Mouse (Mus musculus): ENCODE results near the gene Vash1. TPM values are rescaled to one million over a fixed set of nuclear protein-coding genes. Genes with fewer than 3 reads are reported as not detected.

Gene Vash1
- polyA plus RNA-seq, 1 experiment from 2014 or later, result 5.5 TPM

- Histone ChIP-seq H3K4me3 (ENCODE audit: low read length) (peak within 1 kb of the TSS; percentile 74), H3K4me1 (ENCODE audit: control insufficient read depth, insufficient read depth, low read length) (no peaks in the 10 kb centered on the region), H3K36me3 (ENCODE audit: control insufficient read depth, insufficient read depth, low read length) (no peaks in the 10 kb centered on the region), H3K9ac (ENCODE audit: low read depth, low read length) (peak within 1 kb of the TSS; percentile 76), H3K27ac (ENCODE audit: low read length) (no peak within 1 kb of the TSS), H3K9me3 (ENCODE audit: control insufficient read depth, low read length) (no peaks in the 10 kb centered on the region), H3K27me3 (replicated peaks; ENCODE audit: control insufficient read depth, insufficient read depth, low read length) (no peaks in the 10 kb centered on the region), H3K4me2 (ENCODE audit: low read depth, low read length) (peak within 1 kb of the TSS; percentile 88)
- WGBS, result under 1% methylated on average over 44 of the region's 44 CpGs
- peak; percentile 100 for ATAC-seq
Observed at GRCm38 (mm10) chr12:86726120-86726640, 47.7 kb downstream of the Vash1 start, which contains the start of gene Angel1. Gene Angel1 (minus strand): TSS chr12:86726460.

- H3K9ac ChIP-seq (ENCODE audit: low read depth, low read length), result no peak within 1 kb of the TSS
- no peak within 1 kb of the TSS for H3K27ac ChIP-seq (ENCODE audit: low read length)
- ATAC-seq, result no peak
- H3K36me3 ChIP-seq (ENCODE audit: control insufficient read depth, insufficient read depth, low read length), result no peaks in the 10 kb centered on the region
- no peaks in the 10 kb centered on the region for H3K27me3 ChIP-seq (replicated peaks; ENCODE audit: control insufficient read depth, insufficient read depth, low read length)
- H3K4me2 ChIP-seq (ENCODE audit: low read depth, low read length), result no peak within 1 kb of the TSS
- H3K4me1 ChIP-seq (ENCODE audit: control insufficient read depth, insufficient read depth, low read length), result no peaks in the 10 kb centered on the region
- H3K9me3 ChIP-seq (ENCODE audit: control insufficient read depth, low read length), result no peaks in the 10 kb centered on the region
- no peak within 1 kb of the TSS for H3K4me3 ChIP-seq (ENCODE audit: low read length)
- 84% methylated on average over 8 of the region's 8 CpGs for whole genome bisulfite sequencing
Observed at GRCm38 (mm10) chr12:86734319-86734810, 55.9 kb downstream of the Vash1 start, which contains the start of gene Lrrc74a. Gene Lrrc74a (plus strand): TSS chr12:86734369.

Other genes with a start within 250 kb of the Vash1 start
- gene Angel1, start 47.8 kb downstream of the Vash1 start, polyA plus RNA-seq (2015; fragmentation: Nextera tagmentation; extraction: Ambion mirVana), result 4.8 and 5.3 TPM in 2 replicates
- gene Lrrc74a, start 55.7 kb downstream of the Vash1 start, polyA plus RNA-seq (2015; fragmentation: Nextera tagmentation; extraction: Ambion mirVana), result not detected in 2 replicates
- 8.2 and 10.9 TPM in 2 replicates for gene Irf2bpl, start 206.1 kb downstream of the Vash1 start, polyA plus RNA-seq (2015; fragmentation: Nextera tagmentation; extraction: Ambion mirVana)

Data from intestine, embryonic 16.5 days (tissue).